Mouse (Mus musculus): ENCODE data around the gene Rsph10b. TPM values are rescaled to one million over a fixed set of nuclear protein-coding genes. Genes with fewer than 3 reads are reported as not detected.

Gene Rsph10b
- polyA plus RNA-seq, 2 experiments from 2014 or later, result not detected

DNA sequence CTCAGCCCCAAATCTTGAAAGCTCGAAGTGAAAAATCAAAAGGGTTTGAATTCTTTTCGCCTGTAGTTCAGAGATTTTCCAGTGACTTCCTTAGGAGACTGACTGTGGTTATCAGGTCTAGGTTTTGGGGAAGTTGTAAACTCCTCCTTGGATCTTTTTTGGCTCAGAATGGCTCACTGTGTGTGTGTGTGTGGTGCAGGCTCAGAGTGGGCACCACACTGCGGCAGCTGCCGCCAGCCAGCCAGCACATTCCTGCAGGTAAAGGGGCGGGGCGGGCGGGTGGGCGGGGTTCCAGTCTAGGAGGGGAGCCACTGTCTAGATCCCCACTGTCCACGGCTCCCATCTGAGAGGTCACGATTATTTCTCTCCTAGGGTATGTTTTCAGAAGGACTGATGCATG, 8.8 kb downstream of the Rsph10b start:
- ATAC-seq, result no peak

DNA sequence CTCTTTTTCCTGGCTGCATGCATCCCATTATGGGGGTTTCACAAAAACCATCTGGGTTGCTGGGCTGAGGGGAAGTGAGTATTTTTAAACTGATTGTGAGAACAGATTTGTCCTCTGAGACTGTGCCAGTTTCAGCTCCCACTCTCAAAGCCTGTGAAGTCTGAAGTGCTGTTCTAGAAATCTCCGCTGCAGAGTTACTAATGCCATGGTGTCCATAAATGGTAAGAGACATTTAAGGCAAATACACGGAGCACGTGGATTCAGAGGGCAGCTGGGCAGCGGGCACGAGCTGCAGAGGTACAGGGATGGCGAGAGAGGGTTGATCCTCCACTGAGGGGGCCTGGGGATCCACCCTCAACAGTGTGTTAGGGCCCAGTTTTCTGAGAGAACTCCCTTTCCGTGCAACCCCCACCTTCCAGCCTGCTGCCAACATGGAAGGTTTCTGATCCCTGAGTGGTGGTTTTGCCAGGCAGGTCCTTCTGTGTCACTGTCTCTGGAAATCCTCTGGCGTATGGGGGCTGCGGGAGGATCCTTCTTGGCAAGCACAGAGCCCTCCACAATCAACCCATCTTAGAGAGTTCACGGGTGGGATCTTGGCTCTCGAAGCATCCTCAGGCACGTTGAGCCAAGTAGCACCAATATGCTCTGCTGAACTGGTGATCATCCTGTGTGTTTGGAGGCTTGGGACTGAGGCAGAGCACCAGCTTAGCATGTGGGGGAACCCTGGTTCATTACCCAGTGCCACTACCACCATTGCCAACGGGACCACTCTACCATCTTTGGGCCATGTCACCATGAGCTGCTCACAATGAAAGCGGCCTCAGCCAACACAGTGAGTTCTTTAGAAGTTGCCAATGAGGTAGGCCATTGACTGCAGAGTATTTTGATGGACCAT, 10.6 kb downstream of the Rsph10b start:
- ATAC-seq, result no peak

DNA sequence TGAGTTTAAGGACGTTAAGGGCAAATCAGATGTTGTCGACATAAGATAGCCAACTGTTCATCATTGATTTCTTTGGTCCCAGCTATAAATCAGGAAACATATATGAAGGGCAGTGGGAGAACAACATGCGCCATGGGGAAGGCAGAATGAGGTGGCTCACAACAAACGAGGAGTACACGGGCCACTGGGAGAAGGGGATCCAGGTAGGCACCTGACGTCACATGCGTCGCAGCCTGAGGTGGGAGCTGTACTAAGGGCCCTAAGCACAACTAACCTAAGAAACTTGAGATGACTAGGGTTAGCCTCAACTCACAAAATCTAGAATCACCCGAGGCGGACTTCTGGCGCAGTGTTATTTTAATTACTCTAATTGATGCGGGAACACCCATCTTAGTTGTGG, 15.5 kb downstream of the Rsph10b start:
- no peak for ATAC-seq

DNA sequence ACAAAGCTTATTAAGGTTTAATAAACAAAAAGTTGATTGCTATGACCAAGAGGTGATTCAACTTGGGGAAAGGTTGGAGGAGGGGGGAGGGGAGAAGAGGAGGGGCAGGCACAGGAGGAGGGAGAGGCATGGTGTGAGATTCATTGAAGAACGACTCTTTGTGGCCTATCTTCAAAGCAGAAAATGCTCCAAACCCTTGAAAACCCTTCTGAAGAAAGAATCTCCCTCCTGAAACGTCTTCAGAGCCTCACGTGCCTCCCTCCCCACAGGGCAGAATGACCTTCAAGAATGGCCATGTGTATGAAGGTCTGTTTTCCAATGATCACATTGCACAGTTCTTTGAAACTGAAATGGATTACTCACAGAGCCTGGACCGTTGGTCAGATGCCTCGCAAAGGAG, 17.2 kb downstream of the Rsph10b start:
- ATAC-seq, result no peak

DNA sequence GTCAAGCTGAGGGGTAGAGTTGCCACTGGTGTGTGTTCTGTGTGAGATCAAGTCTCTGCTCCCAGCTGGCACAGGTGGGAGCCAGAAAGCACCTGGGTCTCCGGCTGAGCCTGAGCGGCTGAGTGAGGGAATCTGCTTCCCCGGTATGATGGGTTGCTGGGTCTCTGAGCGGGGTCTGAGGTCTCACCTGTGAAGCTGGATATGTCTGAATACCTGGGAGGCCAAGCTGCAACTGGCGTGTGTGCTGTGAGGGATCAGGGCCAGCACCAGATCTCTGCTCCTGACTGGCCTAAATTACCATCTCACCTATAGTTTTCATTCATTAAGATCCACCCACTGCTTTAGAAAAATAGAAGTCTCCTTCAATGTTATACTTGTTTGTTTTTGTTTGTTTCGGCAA, 24.3 kb downstream of the Rsph10b start:
- no peak for ATAC-seq

DNA sequence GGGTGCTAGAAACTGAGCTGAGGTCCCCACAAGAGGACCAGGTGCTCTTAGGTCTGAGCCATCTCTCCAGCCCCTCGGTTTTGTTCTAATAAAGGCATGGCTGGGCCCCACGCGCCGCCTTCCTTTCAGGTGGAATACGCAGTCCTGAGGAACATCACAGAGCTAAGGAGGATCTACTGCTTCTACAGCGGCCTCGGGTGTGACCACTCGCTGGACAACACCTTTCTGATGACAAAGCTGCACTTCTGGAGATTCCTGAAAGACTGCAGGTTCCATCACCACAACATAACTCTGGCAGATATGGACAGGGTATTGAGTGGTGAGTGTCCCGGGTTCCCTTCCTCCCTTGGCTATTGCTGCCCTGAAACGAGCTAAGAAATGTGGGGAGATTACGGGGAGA, 26.7 kb downstream of the Rsph10b start:
- no peak for ATAC-seq

DNA sequence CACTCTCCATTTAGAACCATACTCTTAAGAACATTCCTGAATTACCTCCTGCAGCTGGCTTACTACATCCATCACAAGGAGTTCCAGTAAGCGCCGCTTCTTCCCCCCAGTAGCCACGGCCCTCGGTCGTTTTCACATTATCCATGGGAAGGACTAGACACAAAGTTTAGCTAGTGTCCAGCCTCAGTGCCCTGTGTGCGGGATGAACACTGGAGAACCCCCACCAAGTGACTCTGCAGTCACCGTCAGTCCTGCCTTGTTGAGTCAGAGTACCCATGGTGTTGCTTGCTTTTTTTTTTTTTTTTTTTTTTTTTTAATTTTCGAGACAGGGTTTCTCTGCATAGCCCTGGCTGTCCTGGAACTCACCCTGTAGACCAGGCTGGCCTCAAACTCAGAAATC, 28.3 kb downstream of the Rsph10b start:
- ATAC-seq, result no peak

DNA sequence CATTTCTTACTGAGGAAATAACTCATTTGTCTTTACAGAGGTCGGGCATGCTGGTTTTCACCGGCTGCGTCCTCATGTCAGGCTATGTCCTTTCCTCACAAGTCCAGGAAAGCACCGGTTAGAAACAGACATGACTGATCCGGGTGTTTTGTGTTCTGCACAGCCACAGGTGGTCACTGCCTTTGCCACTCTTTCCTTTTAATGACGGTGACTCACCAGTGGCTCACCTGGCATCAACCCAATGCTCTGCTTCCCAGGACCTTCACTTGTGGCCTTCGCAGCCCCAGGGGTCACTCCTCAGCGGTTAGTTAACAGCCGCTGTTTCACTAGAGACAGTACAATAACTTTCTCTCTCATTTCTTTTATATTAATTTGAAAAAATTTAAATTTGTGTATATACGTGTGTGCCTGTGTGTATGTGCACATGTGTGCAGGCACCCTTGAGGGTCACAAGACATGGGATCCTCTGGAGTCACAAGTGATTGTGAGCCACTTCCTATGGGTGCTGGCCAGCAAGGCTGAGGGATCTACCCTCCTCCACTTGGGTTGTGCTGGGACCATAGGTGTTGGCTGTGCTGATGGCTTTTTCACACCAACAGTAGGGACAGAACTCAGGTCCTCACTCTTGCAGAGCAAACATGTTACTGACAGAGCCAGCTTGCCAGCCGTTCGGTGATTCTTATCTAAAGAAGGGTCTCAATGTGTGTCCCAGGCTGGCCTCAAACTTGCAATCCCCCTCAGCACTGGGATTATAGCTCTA, 32.9 kb downstream of the Rsph10b start:
- no peak for ATAC-seq

DNA sequence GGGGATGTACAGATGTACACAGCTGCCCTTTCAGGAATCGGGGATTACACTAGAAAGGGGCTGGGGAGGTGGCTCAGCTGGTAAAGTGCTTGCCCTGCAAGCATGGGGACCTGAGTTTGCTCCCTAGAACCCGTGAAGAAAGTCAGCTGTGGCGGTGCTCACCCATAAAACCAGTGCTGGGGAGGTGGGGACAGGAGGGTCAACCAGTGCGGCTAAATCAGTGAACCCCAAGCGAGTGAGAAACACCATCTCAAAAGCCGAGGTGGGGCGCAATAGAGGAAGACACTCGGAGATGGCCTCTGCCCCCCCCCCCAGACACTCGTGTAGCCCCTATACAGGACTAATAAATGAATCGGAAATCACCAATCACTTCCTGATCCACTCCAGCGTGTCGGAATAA, 33.8 kb downstream of the Rsph10b start:
- ATAC-seq, result no peak

DNA sequence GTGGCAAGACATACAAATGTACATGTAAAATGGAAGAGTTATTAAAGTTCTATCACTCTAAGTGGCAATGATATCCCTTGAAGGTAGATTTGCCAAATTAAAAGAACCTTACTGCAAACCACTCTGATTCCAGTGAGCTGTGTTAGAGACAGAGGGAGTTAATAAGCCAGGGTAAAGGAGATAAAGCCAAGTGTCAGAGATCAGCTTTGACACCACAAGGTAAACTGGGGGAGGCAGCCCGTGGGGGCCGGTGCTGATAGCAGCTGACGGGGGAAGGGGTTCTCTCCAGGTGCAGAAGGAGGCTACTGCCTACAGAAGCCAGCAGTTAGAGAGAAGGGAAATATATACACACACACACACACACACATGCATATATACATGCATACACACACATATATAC, 39.8 kb downstream of the Rsph10b start:
- no peak for ATAC-seq

DNA sequence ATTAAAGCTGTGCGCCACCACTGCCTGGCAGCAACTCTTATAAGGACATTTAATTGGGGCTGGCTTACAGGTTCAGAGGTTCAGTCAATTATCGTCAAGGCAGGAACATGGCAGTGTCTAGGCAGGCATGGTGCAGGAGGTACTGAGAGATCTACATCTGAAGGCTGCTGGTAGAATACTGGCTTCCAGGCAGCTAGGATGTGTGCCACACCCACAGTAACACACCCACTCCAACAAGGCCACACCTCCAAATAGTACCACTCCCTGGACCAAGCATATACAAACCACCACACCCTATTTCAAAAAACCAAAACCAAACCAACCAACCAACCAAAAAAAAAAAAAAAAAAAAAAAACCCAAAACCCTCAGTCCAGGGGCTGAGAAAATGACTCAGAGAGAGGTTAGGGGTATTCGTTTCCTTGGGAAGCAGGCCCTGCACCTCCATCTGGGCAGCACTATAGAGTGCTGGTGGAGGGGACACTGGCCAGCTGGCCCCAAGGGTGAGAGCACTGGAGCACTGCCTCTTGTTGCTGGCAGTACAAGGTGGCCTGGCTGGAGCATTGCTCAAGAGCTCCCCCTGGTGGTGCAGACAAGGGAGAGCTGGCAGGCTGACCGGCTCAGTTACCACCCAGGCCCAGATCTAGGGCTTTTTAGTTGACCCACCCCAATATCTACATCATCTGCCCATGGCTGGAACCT, 42.2 kb downstream of the Rsph10b start:
- no peak for ATAC-seq

DNA sequence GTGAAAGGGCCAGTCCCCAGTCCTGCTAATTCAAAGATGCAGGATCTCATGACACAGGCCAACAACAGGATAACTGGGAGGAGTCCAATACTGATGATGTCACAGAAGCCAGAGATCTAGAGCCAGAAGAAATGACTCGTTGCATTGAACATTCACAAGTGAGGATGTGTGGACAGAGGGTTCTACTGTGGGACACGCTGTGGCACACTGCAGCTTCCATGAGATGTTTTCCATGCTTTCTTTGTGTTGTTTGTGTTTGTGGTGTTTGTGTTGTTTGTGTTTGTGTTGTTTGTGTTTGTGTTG, 42.7 kb downstream of the Rsph10b start:
- ATAC-seq, result no peak

DNA sequence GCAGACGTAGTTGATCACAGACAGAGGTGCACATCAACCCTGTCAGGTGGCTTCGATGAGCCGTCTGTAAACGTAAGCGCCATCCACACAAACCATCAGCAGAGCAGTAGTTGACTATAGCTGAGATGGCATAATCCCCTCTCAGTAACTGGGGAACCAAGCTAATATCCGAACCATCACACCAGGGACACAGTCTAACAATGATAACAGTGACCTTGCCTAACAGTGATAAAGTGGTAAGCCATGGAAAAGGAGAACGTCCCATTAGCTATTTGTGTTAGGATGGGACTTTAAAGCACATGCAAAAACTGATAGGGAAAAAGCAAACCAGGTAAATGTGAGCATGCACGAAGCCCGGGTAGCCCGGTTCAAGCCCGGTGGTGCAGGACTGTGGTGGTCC, 43.4 kb downstream of the Rsph10b start:
- no peak for ATAC-seq

DNA sequence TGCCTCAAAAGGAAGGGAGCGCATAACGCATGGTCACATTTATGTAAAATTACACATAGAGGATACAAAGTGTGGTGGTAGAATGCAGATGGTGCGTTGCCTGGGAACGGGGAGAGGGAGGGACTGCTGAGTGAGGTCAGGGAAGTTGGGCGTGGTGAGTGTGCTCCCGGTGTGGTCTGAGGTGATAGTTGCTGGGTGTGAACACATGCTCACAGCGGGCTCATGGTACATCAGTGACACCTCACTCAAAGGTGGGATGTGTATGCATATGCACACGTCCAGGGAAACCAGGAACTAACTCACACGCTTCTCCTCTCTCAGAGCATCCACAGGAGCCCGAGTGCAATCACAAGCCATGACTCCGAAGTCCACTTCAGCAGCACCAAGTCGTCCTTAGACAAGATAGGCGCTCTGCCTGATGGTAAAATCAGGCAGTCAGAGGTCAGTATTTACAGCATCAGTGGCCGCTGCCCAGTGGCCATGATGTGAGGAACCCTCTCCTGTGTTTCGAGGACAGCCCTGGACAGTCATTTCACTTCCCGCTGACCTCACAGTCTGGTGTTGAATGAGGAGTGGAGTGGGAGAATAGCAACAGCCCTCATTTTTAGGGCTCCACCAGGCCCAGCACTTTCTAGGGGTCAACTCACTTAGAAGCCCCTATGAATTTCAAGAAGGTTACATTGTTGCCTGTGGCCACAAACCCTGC, 44.0 kb downstream of the Rsph10b start:
- ATAC-seq, result no peak

DNA sequence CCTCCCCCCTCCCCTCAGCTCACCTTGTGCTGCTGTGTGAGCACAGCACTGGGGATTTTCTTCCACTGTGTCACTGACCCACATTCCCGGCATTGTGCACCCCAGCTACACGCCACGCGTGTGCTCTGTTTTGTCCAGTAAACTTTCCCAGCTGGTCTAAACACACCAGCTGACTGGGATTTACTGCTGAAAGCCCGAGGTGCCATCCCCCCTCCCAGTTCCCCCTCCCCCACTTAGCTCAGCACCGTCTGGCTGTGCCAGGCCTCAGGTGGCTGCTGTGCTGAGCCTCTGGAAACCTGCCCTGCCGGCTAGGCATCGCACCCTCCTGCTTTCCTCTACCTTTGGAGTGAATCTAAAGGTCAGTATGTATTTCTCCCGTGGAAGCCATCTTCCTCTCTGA, 48.0 kb downstream of the Rsph10b start:
- ATAC-seq, result no peak

DNA sequence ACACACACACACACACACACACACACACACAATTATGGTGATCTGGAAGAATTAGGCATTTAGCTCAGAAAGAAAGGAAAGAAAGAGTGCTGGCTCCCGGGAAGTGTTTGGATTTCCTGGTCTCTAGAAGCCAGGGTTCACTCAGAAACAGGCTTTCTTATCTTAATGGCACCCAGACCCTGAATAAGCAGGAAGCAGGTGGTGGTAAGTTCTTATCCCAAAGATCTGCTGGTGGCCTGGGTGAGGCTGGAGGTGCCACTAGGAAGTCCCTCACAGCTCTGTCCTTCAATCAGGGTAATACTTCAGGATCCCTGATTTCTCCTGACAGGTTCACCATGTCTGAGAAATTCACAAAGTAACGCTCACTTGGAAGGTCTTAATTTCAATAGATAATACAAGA, 49.5 kb downstream of the Rsph10b start:
- ATAC-seq, result no peak

DNA sequence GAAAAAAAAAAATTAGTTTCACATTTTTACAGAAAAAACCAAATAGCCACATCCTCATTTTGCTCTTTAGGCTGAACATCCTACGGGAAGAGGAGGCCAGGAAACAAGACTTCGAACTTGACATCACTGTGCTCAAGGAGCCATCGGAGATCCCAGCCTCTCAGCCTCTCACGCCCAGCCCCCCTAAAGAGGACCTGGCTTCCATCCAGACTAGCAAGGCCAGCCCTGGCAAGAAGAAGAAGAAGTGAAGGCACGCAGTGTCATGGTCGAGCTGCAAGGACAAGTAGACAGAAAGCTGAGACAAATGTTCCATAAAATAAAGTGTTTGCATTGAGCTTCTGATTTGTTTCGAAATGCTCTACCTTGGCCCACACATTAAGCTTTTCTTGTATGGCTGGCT, 52.5 kb downstream of the Rsph10b start:
- no peak for ATAC-seq

DNA sequence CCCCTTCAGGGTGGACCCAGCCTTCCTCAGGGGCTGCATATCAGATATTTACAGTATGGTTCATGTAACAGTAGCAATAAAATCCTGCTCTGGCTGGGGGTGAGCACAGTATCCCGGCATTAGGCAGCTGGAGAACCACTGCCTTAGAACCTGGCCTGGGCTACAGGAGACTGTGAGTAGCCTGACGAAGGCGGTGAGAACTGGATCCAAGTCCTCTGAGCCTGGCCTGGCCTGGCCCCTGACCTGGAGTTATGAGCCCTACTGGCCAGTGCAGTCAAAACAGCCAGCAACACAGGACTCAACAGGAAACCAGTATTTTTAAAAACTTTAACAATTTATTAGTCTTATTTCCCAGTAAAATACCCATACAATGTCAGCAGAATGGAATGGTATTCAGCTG, 54.8 kb downstream of the Rsph10b start:
- ATAC-seq, result no peak

DNA sequence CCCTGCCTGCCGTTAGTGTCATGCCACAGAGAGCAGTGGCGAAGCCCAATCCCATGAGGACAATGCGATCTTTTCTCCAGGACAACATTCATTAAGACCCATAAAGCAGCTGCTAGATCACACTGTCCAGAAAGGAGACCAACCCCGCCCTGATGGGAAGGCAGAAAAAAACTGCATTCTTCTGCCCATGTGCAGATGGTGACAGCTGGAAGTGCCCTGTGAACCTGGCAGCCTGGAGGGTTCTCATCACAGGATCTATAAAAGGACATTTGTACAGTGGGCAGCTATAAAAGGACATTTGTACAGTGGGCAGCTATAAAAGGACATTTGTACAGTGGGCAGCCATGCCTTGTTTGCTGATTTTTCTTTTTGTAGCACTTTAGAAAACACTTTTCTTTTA, 56.2 kb downstream of the Rsph10b start:
- ATAC-seq, result no peak

DNA sequence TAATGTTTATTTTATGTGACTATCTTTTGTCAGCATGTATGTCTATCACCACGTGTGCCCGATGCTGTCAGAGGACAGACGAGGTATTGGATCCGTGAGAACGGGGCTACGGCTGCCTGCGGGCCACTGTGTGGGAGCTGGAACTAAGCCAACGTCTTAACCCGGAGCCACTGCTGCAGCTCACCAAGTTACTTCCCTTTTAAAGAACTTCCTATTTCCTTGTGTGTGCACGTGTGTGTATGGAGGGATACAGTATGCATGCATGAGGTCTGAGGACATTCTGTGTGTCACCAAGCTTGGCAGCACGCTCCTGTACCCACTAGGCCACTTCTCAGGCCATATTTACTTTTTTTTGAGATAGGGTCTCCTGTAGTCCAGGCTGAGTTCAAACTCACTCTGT, 57.3 kb downstream of the Rsph10b start:
- no peak for ATAC-seq

DNA sequence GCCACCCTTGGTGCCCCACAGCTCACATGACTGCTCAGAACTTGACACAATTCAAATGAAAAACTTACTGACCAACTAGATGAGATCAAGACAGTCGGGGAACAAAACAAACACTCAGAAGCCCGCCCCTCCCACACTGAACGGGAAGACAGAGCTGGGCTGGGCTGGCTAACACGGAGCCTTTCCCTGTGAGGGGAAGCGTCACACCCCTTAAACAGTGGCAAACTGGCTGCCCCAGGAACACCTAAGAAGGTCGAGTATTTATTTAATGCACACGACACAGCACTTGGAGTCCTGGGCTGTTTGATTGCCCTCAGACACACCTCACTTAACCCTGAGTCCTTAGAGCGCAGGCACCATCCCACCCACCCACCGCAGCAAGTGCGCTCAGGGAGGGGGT, 59.8 kb downstream of the Rsph10b start:
- ATAC-seq, result no peak

DNA sequence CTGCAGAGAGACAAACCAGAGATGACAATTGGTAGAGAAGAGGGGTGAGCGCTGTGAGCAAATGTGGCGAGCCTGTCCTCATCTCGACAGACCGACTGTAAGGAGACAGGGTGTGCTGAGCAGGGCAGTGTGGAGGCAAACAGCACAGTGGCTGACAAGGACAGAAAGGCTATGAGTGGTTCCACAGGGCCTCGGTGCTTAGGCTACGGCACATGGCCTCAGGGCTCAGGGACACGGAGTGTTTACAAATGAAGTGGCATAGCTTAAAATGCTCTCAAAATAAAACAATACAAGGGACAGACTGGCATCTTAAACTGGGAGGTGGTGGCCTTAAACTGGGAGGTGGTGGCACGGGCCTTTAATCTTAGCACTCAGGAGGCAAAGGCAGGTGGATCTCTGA, 60.4 kb downstream of the Rsph10b start:
- no peak for ATAC-seq

DNA sequence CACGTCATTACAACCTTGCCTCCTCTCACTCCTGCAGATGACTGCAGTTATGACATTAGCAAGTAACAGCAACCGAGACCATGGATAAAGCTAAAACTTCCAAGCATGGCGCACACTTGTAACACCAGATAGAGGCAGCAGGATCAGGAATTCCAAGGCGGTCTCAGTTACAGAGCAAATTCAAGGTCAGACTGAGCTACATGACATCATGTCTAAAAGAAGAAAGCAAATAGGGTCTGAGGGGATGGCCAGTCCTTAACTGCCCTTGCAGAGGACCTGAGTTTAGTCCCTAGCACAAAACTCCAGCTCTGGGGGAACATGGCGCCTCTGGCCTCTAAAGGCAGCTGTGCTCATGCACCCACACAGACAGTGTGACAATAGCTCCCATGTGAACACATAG, 61.0 kb downstream of the Rsph10b start:
- no peak for ATAC-seq
